Mouse (Mus musculus) brain, embryonic 14.5 days (tissue): ENCODE results near the gene 1700023F06Rik. TPM values are rescaled to one million over a fixed set of nuclear protein-coding genes. Genes with fewer than 3 reads are reported as not detected.

Experiments used
- DNase-seq: peaks from one replicate; pipeline ENCODE4 v3.0.0-alpha.2; 2011; ENCODE audit warnings: low read depth
- CTCF ChIP-seq: fragments of 200-500 bp; IDR thresholded peaks from 2 replicates; pipeline ENCODE4 v1.5.1; 2012; ENCODE audit warnings: inconsistent platforms, mild to moderate bottlenecking, moderate library complexity, borderline replicate concordance; ENCODE audit not compliant: insufficient read depth, insufficient read length; ENCODE audit errors: extremely low read depth
- POLR2A ChIP-seq: fragments of 200-500 bp; IDR thresholded peaks from 2 replicates; pipeline ENCODE4 v1.6.1; 2012; ENCODE audit warnings: mild to moderate bottlenecking, inconsistent platforms, borderline replicate concordance; ENCODE audit not compliant: poor library complexity, insufficient read depth, insufficient read length, severe bottlenecking; ENCODE audit errors: extremely low read depth
- polyA plus RNA-seq: library from polyadenylated mRNA; depleted of rRNA; stranded (reverse); fragments of >200 nt; gene quantifications from 2 replicates; pipeline ENCODE4 v1.2.3, GENCODE M21; 2012; rRNA removed

Gene 1700023F06Rik
- polyA plus RNA-seq, 1 experiment: 1.7 TPM

GRCm38 (mm10) chr11:103158621-103159478 is 49.5 kb downstream of the 1700023F06Rik start:
- TF ChIP-seq POLR2A (no peak), CTCF (peak; percentile 96)
- DNase-seq: peak; percentile 91

- TF ChIP-seq CTCF (no peak), POLR2A (no peak)
- DNase-seq: no peak
Observed at GRCm38 (mm10) chr11:103149771-103150170, 58.6 kb downstream of the 1700023F06Rik start.

Other genes with a start within 250 kb of the 1700023F06Rik start
- gene Nmt1, start 180.4 kb downstream of the 1700023F06Rik start, polyA plus RNA-seq: 40.1 and 42.3 TPM in 2 replicates
- 236 and 262 TPM in 2 replicates for gene Dcakd, start 180.2 kb downstream of the 1700023F06Rik start, polyA plus RNA-seq
- 3.6 TPM in 2 replicates for gene Plcd3, start 106.9 kb downstream of the 1700023F06Rik start, polyA plus RNA-seq
- gene Acbd4, start 106.9 kb downstream of the 1700023F06Rik start, polyA plus RNA-seq: 4.5 and 4.6 TPM in 2 replicates
- 14.4 and 18.9 TPM in 2 replicates for gene Hexim1, start 92.3 kb downstream of the 1700023F06Rik start, polyA plus RNA-seq
- gene Hexim2, start 76.1 kb downstream of the 1700023F06Rik start, polyA plus RNA-seq: 12.5 and 18.7 TPM in 2 replicates
- 16.1 and 28.6 TPM in 2 replicates for gene Fmnl1, start 37.5 kb downstream of the 1700023F06Rik start, polyA plus RNA-seq
- 0.48 and 0.68 TPM in 2 replicates for gene Spata32, start 9.9 kb upstream of the 1700023F06Rik start, polyA plus RNA-seq
- 4.6 and 6.3 TPM in 2 replicates for gene Map3k14, start 58.9 kb upstream of the 1700023F06Rik start, polyA plus RNA-seq
- 6.7 and 7.0 TPM in 2 replicates for gene Arhgap27, start 155.1 kb upstream of the 1700023F06Rik start, polyA plus RNA-seq
- gene Plekhm1, start 204.1 kb upstream of the 1700023F06Rik start, polyA plus RNA-seq: 16.9 and 17.4 TPM in 2 replicates